Mouse (Mus musculus) neural tube, embryonic 15.5 days (tissue): Measurements from ENCODE around the gene B430306N03Rik. TPM values are rescaled to one million over a fixed set of nuclear protein-coding genes. Genes with fewer than 3 reads are reported as not detected.

ENCODE experiments used
- ATAC-seq: fragments of 200-750 bp; cut with Nextera tagmentation; 2 replicates; pipeline ENCODE4 v1.8.0; 2017; ENCODE audit warnings: mild to moderate bottlenecking, moderate TSS enrichment, moderate library complexity; ENCODE audit not compliant: low FRiP score
- H3K27ac ChIP-seq: fragments of 300-500 bp; sonication (generic); replicated peaks from 2 replicates; pipeline ENCODE4 v1.5.1; 2015; ENCODE audit warnings: mild to moderate bottlenecking, inconsistent platforms
- H3K27me3 ChIP-seq: fragments of 300-500 bp; sonication (generic); replicated peaks from 2 replicates; pipeline ENCODE4 v1.6.1; 2015; ENCODE audit warnings: inconsistent platforms
- H3K36me3 ChIP-seq: fragments of 300-500 bp; sonication (generic); 2 replicates; pipeline ENCODE4 v1.6.1; 2015; ENCODE audit warnings: inconsistent platforms
- H3K4me1 ChIP-seq: fragments of 300-500 bp; sonication (generic); 2 replicates; pipeline ENCODE4 v1.6.1; 2015; ENCODE audit warnings: inconsistent platforms
- H3K4me2 ChIP-seq: fragments of 300-500 bp; sonication (generic); 2 replicates; pipeline ENCODE4 v1.6.1; 2015; ENCODE audit warnings: inconsistent platforms, mild to moderate bottlenecking, moderate library complexity
- H3K4me3 ChIP-seq: fragments of 300-500 bp; sonication (generic); replicated peaks from 2 replicates; pipeline ENCODE4 v1.5.1; 2015; ENCODE audit warnings: mild to moderate bottlenecking, inconsistent platforms
- H3K9ac ChIP-seq: fragments of 300-500 bp; sonication (generic); replicated peaks from 2 replicates; pipeline ENCODE4 v1.6.1; 2015; ENCODE audit warnings: mild to moderate bottlenecking, inconsistent platforms
- H3K9me3 ChIP-seq: fragments of 300-500 bp; sonication (generic); replicated peaks from 2 replicates; pipeline ENCODE4 v1.6.1; 2016; ENCODE audit warnings: inconsistent platforms
- WGBS: fragments of 180-500 bp; shearing (Covaris S2); methylation state at CpG from one replicate; pipeline ENCODE4 v1.1.7; 2015; ENCODE audit warnings: mixed read lengths; 5-methylcytosine and 5-hydroxymethylcytosine counted together
- polyA plus RNA-seq: library from polyadenylated mRNA; unstranded; fragments of >200 nt; fragmentation: Nextera tagmentation; extraction: Ambion mirVana; gene quantifications from 2 replicates; pipeline ENCODE4 v1.2.1, GENCODE M21; 2015

The B430306N03Rik gene
- polyA plus RNA-seq, 1 experiment from 2014 or later, result 0.19 TPM

DNA sequence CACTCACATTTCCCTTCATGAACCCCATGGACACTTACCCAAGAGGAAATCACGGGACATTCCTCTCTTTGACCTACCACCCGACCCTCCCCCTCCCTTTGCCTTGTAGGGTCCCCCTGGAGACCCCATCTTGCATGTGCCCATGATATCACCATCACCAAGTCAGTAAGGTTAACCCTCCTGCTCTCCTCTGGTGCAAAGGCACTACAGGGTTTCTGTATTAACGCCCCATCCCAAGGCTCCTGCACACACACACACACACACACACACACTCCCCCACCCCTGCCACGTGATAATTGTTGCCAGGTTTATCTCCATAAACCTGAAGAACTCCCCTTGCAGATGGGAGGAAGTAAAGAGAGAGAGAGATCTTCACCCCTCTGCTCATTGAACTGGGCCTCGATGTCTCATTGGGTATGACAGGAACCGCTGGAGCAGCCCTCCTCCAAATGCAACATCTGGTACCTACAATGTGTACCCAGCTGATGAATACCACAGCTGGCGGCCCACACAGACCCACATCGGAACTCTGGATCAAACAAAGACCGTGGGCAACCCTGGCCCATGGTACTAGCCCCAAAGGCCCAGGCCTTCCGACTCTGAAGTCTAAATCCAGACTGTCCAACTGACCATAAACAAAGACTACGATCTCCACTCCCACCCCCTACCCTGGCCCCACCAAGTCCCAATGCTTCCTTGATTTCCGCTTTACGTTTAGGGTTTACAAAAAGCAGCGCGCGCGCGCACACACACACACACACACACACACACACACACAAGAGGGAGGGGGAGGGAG lies 34.8 kb upstream of the B430306N03Rik start:
- Histone ChIP-seq H3K27ac (no peak overlapping the region), H3K36me3 (no peaks in the 10 kb centered on the region), H3K9me3 (no peaks in the 10 kb centered on the region), H3K4me3 (peak overlapping the region; percentile 15), H3K4me2 (peak overlapping the region; percentile 48), H3K9ac (no peak overlapping the region), H3K4me1 (peaks cover 9% of the 10 kb centered on the region; the same call in 1 of the 2 replicates), H3K27me3 (no peaks in the 10 kb centered on the region)
- 39% methylated on average over 18 of the region's 18 CpGs for WGBS
- no peak for ATAC-seq

DNA sequence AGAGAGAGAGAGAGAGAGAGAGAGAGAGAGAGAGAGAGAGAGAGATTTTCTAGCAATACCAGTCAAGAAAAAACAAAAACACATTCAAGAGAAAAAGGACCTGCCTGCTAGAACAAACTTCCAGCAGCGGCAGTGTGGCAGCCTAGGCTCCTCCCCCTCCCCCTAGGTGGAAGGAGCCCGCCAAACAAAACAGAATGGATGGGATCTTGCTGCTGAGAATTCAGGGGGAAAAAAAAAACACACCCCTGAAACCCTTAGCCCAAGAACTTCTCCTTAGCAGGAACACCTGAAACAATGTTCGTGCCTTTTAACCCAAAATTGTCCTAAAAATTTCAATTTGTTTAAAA lies 34.2 kb upstream of the B430306N03Rik start:
- no peak for ATAC-seq
- 6% methylated on average over 3 of the region's 3 CpGs for WGBS
- Histone ChIP-seq H3K4me3 (peak overlapping the region; percentile 15), H3K36me3 (no peaks in the 10 kb centered on the region), H3K27ac (no peak overlapping the region), H3K4me2 (peak overlapping the region; percentile 48), H3K9me3 (no peaks in the 10 kb centered on the region), H3K9ac (no peak overlapping the region), H3K4me1 (peaks cover 9% of the 10 kb centered on the region; the same call in 1 of the 2 replicates), H3K27me3 (no peaks in the 10 kb centered on the region)

DNA sequence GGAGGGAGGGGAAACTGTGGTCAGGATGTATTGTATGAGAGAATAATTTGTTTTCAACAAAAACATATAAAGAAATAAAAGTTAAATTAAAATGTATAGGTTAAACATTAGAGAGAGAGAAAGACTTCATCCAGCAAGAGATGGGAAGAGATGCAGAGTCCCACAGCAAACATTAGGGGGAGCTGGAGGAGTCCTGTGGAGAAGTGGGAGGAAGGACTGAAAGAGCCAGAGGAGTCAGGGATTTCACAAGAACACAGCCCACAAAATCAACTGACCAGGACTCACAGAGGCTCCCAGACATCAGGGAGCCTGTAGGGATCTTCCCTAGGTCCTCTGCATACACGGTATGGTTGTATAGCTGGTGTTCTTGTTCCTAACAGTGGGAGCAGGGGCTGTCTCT lies 29.2 kb upstream of the B430306N03Rik start:
- Histone ChIP-seq H3K9ac (no peak overlapping the region), H3K4me1 (peaks cover under 1% of the 10 kb centered on the region; the same call in 1 of the 2 replicates), H3K27ac (no peak overlapping the region), H3K4me3 (no peak overlapping the region), H3K36me3 (no peaks in the 10 kb centered on the region), H3K9me3 (no peaks in the 10 kb centered on the region), H3K4me2 (no peak overlapping the region), H3K27me3 (no peaks in the 10 kb centered on the region)
- 75% methylated on average over 1 of the region's 1 CpGs for WGBS
- ATAC-seq, result no peak

DNA sequence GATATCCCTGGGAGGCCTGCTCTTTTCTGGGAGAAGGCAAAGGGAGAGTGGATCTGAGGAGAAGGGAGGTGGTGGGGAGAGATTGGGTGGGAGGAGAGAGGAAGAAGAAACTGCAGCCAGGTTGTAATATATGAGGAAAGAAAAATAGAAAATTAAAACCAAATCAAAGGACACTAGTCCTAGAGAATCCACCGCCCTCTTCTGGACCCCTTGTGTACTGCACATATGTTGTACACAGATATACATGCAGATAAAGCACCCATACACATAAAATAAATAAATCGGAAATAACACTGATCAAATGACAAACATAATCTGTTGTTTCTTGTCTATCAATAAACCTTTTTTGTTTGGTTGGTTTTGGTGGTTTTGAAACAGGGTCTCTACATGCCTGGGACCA lies 28.7 kb upstream of the B430306N03Rik start:
- H3K36me3 ChIP-seq, result no peaks in the 10 kb centered on the region
- H3K27me3 ChIP-seq, result no peaks in the 10 kb centered on the region
- no peaks in the 10 kb centered on the region for H3K4me1 ChIP-seq
- H3K4me2 ChIP-seq, result no peak overlapping the region
- H3K9ac ChIP-seq, result no peak overlapping the region
- ATAC-seq, result no peak
- no peaks in the 10 kb centered on the region for H3K9me3 ChIP-seq
- H3K27ac ChIP-seq, result no peak overlapping the region
- WGBS, result 68% methylated on average over 2 of the region's 2 CpGs
- H3K4me3 ChIP-seq, result no peak overlapping the region

DNA sequence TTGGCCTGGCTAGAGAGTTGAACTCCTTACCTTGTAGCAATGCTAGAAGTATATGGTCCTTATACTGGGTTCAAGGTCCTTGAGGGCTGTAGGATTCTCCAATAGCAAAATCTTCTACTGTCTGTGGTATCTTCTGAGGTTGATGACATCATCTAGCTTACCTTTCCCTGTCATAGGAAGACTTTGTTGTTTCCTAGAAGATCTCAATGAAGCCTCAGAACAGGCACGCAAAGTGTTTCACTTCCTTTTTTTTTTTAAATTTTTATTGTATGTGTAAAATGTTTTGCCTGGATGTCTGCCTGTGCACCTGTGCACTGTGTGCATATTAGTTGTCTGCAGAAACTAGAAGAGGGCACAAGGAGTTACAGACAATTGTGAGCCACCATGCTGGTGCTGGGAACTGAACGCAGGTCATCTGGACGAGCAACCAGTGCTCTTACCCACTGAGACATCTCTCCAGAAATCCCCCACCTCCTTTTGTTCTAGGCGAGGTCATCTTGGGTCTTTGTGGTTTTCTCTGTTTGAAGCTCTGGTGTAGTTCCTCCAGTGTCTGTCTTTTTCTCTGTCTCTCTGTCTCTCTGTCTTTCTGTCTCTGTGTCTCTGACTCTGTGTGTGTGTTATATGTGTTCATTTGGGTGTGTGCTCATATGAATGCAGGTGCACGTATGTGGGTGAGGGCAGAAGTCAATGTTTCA lies 22.3 kb upstream of the B430306N03Rik start:
- Histone ChIP-seq H3K4me3 (no peak overlapping the region), H3K9me3 (no peaks in the 10 kb centered on the region), H3K4me2 (no peak overlapping the region), H3K27ac (no peak overlapping the region), H3K4me1 (no peaks in the 10 kb centered on the region), H3K27me3 (no peaks in the 10 kb centered on the region), H3K36me3 (no peaks in the 10 kb centered on the region), H3K9ac (no peak overlapping the region)
- 85% methylated on average over 5 of the region's 5 CpGs for WGBS
- ATAC-seq, result no peak

DNA sequence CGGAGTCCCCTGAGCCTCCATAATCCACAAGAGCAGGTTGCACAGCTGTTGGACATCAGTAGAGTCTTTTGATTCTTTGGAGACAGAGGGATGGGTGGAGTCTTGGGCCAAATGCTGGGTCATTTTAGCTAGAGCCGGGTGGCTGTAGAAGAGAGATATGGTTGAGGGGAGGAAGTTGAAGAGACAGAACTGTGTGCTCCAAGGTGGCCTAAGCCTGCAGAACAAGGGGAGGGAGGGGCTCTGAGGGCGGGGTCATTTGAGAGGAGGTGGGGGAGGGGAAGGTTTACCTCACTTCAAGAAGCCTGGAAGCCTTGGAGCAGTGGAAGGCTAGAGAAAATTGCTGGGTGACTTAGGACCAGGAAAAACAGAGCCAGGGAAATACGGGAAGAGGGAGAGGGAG lies 16.7 kb upstream of the B430306N03Rik start, which contains the start of gene Treml2:
Treml2 (plus strand) TSS at position 296 of the 400 bp plus-strand sequence.
- H3K4me1 ChIP-seq, result no peaks in the 10 kb centered on the region
- ATAC-seq, result no peak
- WGBS, result 40% methylated on average over 3 of the region's 4 CpGs

DNA sequence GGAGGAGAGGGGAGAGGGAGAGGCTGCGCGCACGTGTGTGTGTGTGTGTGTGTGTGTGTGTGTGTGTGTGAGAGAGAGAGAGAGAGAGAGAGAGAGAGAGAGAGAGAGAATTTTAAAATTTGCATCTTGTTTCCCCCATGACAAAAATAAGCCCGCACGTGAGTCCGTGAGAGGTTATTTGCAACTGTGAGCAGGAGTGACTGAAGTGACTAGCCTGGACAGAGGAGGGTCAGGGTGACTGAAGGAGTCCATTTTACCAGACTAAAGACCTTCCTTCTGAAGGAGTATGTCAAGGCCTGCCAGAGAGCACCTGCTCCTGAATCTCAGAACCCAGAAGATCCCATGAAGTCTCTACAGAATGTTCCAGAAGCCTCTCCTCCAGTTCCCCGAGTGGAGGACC lies 16.2 kb upstream of the B430306N03Rik start:
- no peak overlapping the region for H3K27ac ChIP-seq
- H3K4me2 ChIP-seq, result no peak overlapping the region
- no peaks in the 10 kb centered on the region for H3K9me3 ChIP-seq
- 62% methylated on average over 7 of the region's 7 CpGs for WGBS
- no peaks in the 10 kb centered on the region for H3K4me1 ChIP-seq
- no peak overlapping the region for H3K9ac ChIP-seq
- no peak overlapping the region for H3K4me3 ChIP-seq
- no peak for ATAC-seq
- no peaks in the 10 kb centered on the region for H3K36me3 ChIP-seq
- H3K27me3 ChIP-seq, result no peaks in the 10 kb centered on the region

More for the DNA sequence above, 16.7 kb upstream of the B430306N03Rik start, which contains the start of gene Treml2:
- Histone ChIP-seq H3K4me3 (no peak within 1 kb of the TSS), H3K4me2 (no peak within 1 kb of the TSS), H3K27me3 (no peaks in the 10 kb centered on the region), H3K36me3 (no peaks in the 10 kb centered on the region), H3K9ac (no peak within 1 kb of the TSS), H3K27ac (no peak within 1 kb of the TSS), H3K9me3 (no peaks in the 10 kb centered on the region)

DNA sequence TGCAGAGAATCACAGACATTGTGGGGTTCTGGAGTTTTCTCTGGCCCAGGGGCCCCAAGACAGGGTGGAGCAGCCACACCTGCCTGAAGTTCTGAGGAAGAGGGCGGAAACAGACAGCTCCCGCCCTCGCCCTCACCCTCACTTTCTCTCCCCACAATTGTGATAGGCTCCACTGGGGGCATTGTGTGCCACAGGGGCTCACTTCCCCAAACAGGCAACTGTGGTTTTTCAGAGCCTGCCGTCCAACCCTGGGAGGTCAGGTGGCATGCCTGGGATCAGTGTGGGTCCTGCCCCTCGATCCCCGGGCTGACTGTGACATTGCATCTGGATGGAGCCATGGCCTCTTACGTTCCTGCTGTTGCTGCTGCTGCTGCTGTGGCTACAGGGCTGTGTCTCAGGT lies 15.7 kb upstream of the B430306N03Rik start:
- 73% methylated on average over 7 of the region's 7 CpGs for WGBS
- Histone ChIP-seq H3K9me3 (no peaks in the 10 kb centered on the region), H3K4me1 (no peaks in the 10 kb centered on the region), H3K27ac (no peak overlapping the region), H3K4me2 (no peak overlapping the region), H3K27me3 (no peaks in the 10 kb centered on the region), H3K4me3 (no peak overlapping the region), H3K9ac (no peak overlapping the region), H3K36me3 (no peaks in the 10 kb centered on the region)
- no peak for ATAC-seq

DNA sequence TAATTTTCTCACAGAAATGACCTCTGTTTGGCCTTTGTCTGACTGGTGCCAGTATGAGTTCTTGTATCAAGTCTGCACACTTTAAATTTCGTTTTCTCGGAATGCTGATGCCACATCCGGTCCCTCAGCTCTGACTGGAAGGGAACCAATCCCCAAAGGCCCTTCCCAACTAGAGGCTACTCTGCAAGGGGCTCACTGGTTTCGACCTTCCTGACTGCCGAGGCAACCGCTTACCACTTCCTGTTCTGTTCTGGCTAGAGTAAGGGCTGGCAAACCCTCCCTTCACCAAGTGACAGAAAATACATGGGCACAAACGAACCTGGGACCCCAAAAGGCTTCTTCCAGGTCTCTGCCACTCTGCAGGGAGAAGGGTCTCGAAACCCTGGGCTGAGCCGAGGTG lies 15.1 kb upstream of the B430306N03Rik start:
- 83% methylated on average over 9 of the region's 9 CpGs for WGBS
- no peak for ATAC-seq
- H3K27ac ChIP-seq, result no peak overlapping the region
- no peaks in the 10 kb centered on the region for H3K4me1 ChIP-seq
- H3K4me3 ChIP-seq, result no peak overlapping the region
- H3K4me2 ChIP-seq, result no peak overlapping the region
- H3K36me3 ChIP-seq, result no peaks in the 10 kb centered on the region
- no peak overlapping the region for H3K9ac ChIP-seq
- H3K9me3 ChIP-seq, result no peaks in the 10 kb centered on the region
- H3K27me3 ChIP-seq, result no peaks in the 10 kb centered on the region

DNA sequence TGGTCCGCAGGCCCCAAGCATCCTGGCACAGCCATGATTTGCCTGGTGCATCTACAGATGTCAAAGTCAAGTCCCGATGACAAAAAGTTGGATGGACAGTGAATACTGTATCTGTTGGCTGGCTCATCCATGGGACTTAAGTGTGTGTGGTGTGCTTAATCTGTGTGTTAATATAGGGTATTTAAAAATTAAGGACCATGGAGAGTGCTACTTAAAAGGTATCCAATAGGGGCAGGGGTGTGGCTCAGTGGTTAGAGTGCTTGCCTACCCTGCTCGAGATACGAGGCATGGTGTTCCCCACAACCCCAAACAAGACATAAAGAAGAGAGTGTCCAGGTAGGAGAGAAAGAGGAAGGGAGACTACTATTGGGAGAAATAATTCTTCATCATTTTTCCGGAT lies 14.1 kb upstream of the B430306N03Rik start:
- Histone ChIP-seq H3K27ac (no peak overlapping the region), H3K36me3 (no peaks in the 10 kb centered on the region), H3K4me1 (no peaks in the 10 kb centered on the region), H3K9me3 (no peaks in the 10 kb centered on the region), H3K4me3 (no peak overlapping the region), H3K4me2 (no peak overlapping the region), H3K9ac (no peak overlapping the region), H3K27me3 (no peaks in the 10 kb centered on the region)
- 94% methylated on average over 5 of the region's 5 CpGs for WGBS
- ATAC-seq, result no peak

DNA sequence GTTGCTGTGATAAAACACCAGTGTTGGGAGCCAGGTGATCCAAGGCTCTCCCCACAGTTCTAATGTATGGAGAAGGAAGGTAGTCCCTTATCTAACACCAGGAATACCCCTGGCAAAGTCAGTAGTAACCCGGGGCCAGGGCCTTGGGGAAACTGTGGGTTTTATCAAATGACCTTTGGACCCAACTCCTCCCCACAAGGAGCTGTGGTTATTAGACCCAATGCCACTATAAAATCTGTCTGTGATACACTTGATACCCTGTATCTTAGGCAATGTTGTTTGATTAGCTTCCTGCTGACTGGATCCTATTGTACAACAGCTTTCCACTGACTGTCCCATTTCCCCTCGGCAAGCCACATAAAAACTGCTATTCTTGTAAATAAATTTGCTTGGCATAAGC lies 3.8 kb upstream of the B430306N03Rik start:
- no peak for ATAC-seq
- Histone ChIP-seq H3K27ac (no peak overlapping the region), H3K4me2 (no peak overlapping the region), H3K9ac (no peak overlapping the region), H3K36me3 (no peaks in the 10 kb centered on the region), H3K9me3 (no peaks in the 10 kb centered on the region), H3K4me1 (no peaks in the 10 kb centered on the region), H3K27me3 (no peaks in the 10 kb centered on the region), H3K4me3 (no peak overlapping the region)
- WGBS, result 75% methylated on average over 2 of the region's 2 CpGs

DNA sequence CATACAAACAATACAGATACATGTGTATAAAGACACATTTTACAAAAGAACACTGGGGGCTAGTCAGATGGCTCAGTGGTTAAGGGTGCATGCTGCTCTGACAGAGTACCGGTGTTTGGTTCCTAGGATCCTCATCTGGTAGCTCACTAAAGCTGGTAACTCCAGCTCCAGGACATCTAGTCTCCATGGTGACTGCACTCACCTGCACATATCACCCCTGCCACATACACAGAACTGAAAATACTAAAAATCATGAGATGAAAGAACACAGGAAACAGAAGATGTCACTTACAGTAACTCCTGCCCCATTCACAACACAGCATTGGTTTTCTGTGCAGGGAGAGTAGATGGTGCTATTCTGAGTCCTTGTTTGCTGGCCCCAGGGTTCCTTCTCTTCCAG lies 2.7 kb downstream of the B430306N03Rik start:
- H3K36me3 ChIP-seq, result no peaks in the 10 kb centered on the region
- no peaks in the 10 kb centered on the region for H3K9me3 ChIP-seq
- no peak overlapping the region for H3K27ac ChIP-seq
- no peaks in the 10 kb centered on the region for H3K4me1 ChIP-seq
- H3K4me2 ChIP-seq, result no peak overlapping the region
- no peak for ATAC-seq
- H3K27me3 ChIP-seq, result no peaks in the 10 kb centered on the region
- H3K4me3 ChIP-seq, result no peak overlapping the region
- no peak overlapping the region for H3K9ac ChIP-seq
- WGBS, result 88% methylated on average over 1 of the region's 1 CpGs
